Mouse (Mus musculus) cerebellum, postnatal 14 days (tissue): ENCODE measurements around the gene Ddx39b.
A peak's percentile ranks its signal among the peaks of the same experiment; 100 is the strongest.
"Not testable (repeated sequence)": the region's sequence is repeated elsewhere in the genome, so short reads cannot be mapped to it uniquely, and the experiment has no call there.

Source experiments
- DNase-seq, 2 experiments: peaks; one replicate each; pipeline ENCODE4 v3.0.0; 2021; ENCODE audit warnings: mixed read lengths in 2 of 2

Gene Ddx39b

GRCm38 (mm10) chr17:35220156-35220952, 21.2 kb upstream of the Ddx39b start, which contains the start of gene Gm16181:
TSS of gene Gm16181 (plus strand) at chr17:35220834.
- peak in 1 of 2 experiments; percentile 14 for DNase-seq

GRCm38 (mm10) chr17:35222299-35222698, 19.2 kb upstream of the Ddx39b start:
- DNase-seq: peak in 1 of 2 experiments; percentile 10

GRCm38 (mm10) chr17:35224641-35225040, 16.9 kb upstream of the Ddx39b start:
- no peak for DNase-seq

- DNase-seq: no peak
Measured at GRCm38 (mm10) chr17:35225456-35225855, 16.1 kb upstream of the Ddx39b start.

GRCm38 (mm10) chr17:35226561-35227046, 14.9 kb upstream of the Ddx39b start:
- DNase-seq: no peak

- DNase-seq: no peak
Measured at GRCm38 (mm10) chr17:35231022-35231421, 10.5 kb upstream of the Ddx39b start.

- DNase-seq: peak; percentile 93 to 96
Measured at GRCm38 (mm10) chr17:35232043-35232442, 9.5 kb upstream of the Ddx39b start.

GRCm38 (mm10) chr17:35232659-35233058, 8.9 kb upstream of the Ddx39b start:
- DNase-seq: no peak

GRCm38 (mm10) chr17:35233114-35233980, 8.2 kb upstream of the Ddx39b start, which contains the start of gene Atp6v1g2:
TSS of gene Atp6v1g2 (plus strand) at chr17:35233660.
- no peak for DNase-seq

- not testable (repeated sequence) for DNase-seq
Measured at GRCm38 (mm10) chr17:35234090-35234489, 7.5 kb upstream of the Ddx39b start.

GRCm38 (mm10) chr17:35234903-35235302, 6.6 kb upstream of the Ddx39b start:
- DNase-seq: peak; percentile 39 to 53

- peak; percentile 91 to 92 for DNase-seq
Measured at GRCm38 (mm10) chr17:35235614-35236389, 5.7 kb upstream of the Ddx39b start, which contains the start of gene Nfkbil1. TSS of gene Nfkbil1 (minus strand) at chr17:35235792.

- peak; percentile 100 for DNase-seq
Measured at GRCm38 (mm10) chr17:35236390-35236746, 5.2 kb upstream of the Ddx39b start.

GRCm38 (mm10) chr17:35236996-35237395, 4.5 kb upstream of the Ddx39b start:
- peak; percentile 60 to 66 for DNase-seq

GRCm38 (mm10) chr17:35237504-35237903, 4.0 kb upstream of the Ddx39b start:
- DNase-seq: peak in 1 of 2 experiments; percentile 27

- no peak for DNase-seq
Measured at GRCm38 (mm10) chr17:35239700-35240099, 1.8 kb upstream of the Ddx39b start.

- DNase-seq: peak in 1 of 2 experiments; percentile 40
Measured at GRCm38 (mm10) chr17:35240384-35241304, 902 bp upstream of the Ddx39b start.

GRCm38 (mm10) chr17:35242015-35242941, 732 bp downstream of the Ddx39b start:
- peak; percentile 62 to 71 for DNase-seq

- DNase-seq: peak; percentile 81 to 85
Measured at GRCm38 (mm10) chr17:35243086-35243485, 1.5 kb downstream of the Ddx39b start.

- DNase-seq: no peak
Measured at GRCm38 (mm10) chr17:35244999-35245398, 3.5 kb downstream of the Ddx39b start.
